Mouse (Mus musculus) brain, embryonic 14.5 days (tissue): ENCODE measurements around the gene Col13a1.

Experiments used
- CTCF ChIP-seq: fragments of 200-500 bp; IDR thresholded peaks from 2 replicates; pipeline ENCODE4 v1.5.1; 2012; ENCODE audit warnings: inconsistent platforms, mild to moderate bottlenecking, moderate library complexity, borderline replicate concordance; ENCODE audit not compliant: insufficient read depth, insufficient read length; ENCODE audit errors: extremely low read depth
- POLR2A ChIP-seq: fragments of 200-500 bp; IDR thresholded peaks from 2 replicates; pipeline ENCODE4 v1.6.1; 2012; ENCODE audit warnings: mild to moderate bottlenecking, inconsistent platforms, borderline replicate concordance; ENCODE audit not compliant: poor library complexity, insufficient read depth, insufficient read length, severe bottlenecking; ENCODE audit errors: extremely low read depth

- TF ChIP-seq POLR2A (no peak), CTCF (no peak)
Observed at GRCm38 (mm10) chr10:61891138-61891537, 87.8 kb downstream of the Col13a1 start.
